Mouse (Mus musculus) liver, embryonic 14.5 days (tissue): Measurements from ENCODE around the gene Sdk2.

Experiments
- CTCF ChIP-seq: IDR thresholded peaks from 2 replicates; pipeline ENCODE4 v1.5.1; 2016; ENCODE audit warnings: antibody characterized with exemption, low read depth, control low read depth
- EP300 ChIP-seq: IDR thresholded peaks from 2 replicates; pipeline ENCODE4 v1.6.1; 2016; ENCODE audit warnings: antibody characterized with exemption, low read depth

- TF ChIP-seq CTCF = no peak
- TF ChIP-seq EP300 = no peak
Observed at GRCm38 (mm10) chr11:113927231-113927630, 139.6 kb downstream of the Sdk2 start.
